Mouse (Mus musculus): ENCODE data around the gene Tpcn2. TPM values are rescaled to one million over a fixed set of nuclear protein-coding genes. Genes with fewer than 3 reads are reported as not detected.

Tpcn2 gene
- total RNA-seq, 2 experiments from 2014 or later, result 5.8 to 6.4 TPM

GRCm38 (mm10) chr7:145159283-145160240 lies 124.2 kb downstream of the Tpcn2 start:
- no peak for DNase-seq (ENCODE audit: low spot score in 2 of 2)

- peak; percentile 22 to 57 for DNase-seq (ENCODE audit: low spot score in 2 of 2)
These were observed 128.1 kb downstream of the Tpcn2 start for GRCm38 (mm10) chr7:145155666-145156065.

GRCm38 (mm10) chr7:145154066-145154465 lies 129.7 kb downstream of the Tpcn2 start:
- no peak for DNase-seq (ENCODE audit: low spot score in 2 of 2)

GRCm38 (mm10) chr7:145151845-145152244 lies 132.0 kb downstream of the Tpcn2 start:
- DNase-seq (ENCODE audit: low spot score in 2 of 2), result no peak

- no peak for DNase-seq (ENCODE audit: low spot score in 2 of 2)
These were observed 134.9 kb downstream of the Tpcn2 start for GRCm38 (mm10) chr7:145148902-145149301.

GRCm38 (mm10) chr7:145147973-145148698 lies 135.7 kb downstream of the Tpcn2 start:
- DNase-seq (ENCODE audit: low spot score in 2 of 2), result no peak

- no peak for DNase-seq (ENCODE audit: low spot score in 2 of 2)
These were observed 137.4 kb downstream of the Tpcn2 start for GRCm38 (mm10) chr7:145146252-145146930.

GRCm38 (mm10) chr7:145143502-145144070 lies 140.2 kb downstream of the Tpcn2 start:
- DNase-seq (ENCODE audit: low spot score in 2 of 2), result no peak

GRCm38 (mm10) chr7:145140656-145141055 lies 143.2 kb downstream of the Tpcn2 start:
- DNase-seq (ENCODE audit: low spot score in 2 of 2), result no peak

- no peak for DNase-seq (ENCODE audit: low spot score in 2 of 2)
These were observed 144.2 kb downstream of the Tpcn2 start for GRCm38 (mm10) chr7:145139576-145139975.

- DNase-seq (ENCODE audit: low spot score in 2 of 2), result no peak
These were observed 144.7 kb downstream of the Tpcn2 start for GRCm38 (mm10) chr7:145139100-145139499.

- no peak for DNase-seq (ENCODE audit: low spot score in 2 of 2)
These were observed 145.9 kb downstream of the Tpcn2 start for GRCm38 (mm10) chr7:145137871-145138270.

- no peak for DNase-seq (ENCODE audit: low spot score in 2 of 2)
These were observed 147.0 kb downstream of the Tpcn2 start for GRCm38 (mm10) chr7:145136831-145137230.

Other genes with a start within 250 kb of the Tpcn2 start
- gene 1810010D01Rik, start 75.9 kb downstream of the Tpcn2 start, total RNA-seq (2021), result 1 to 10 TPM in 1 of 2 experiments, under 1 TPM in 1; 0.37 to 1.2 TPM
- under 1 TPM; 0.76 to 0.79 TPM for gene Mrgprf, start 16.8 kb upstream of the Tpcn2 start, total RNA-seq (2021)
- not detected for gene Mrgprd, start 30.8 kb upstream of the Tpcn2 start, total RNA-seq (2021)